Mouse (Mus musculus) forebrain, embryonic 14.5 days (tissue): ENCODE data around the gene Sh3rf3. TPM values are rescaled to one million over a fixed set of nuclear protein-coding genes. Genes with fewer than 3 reads are reported as not detected.

Experiments
- ATAC-seq: fragments of 200-750 bp; cut with Nextera tagmentation; 2 replicates; pipeline ENCODE4 v1.8.0; 2017; ENCODE audit warnings: mild to moderate bottlenecking, moderate library complexity
- DNase-seq: peaks from one replicate; pipeline ENCODE4 v3.0.0-alpha.2; 2015; ENCODE audit warnings: low spot score
- H3K27ac ChIP-seq: fragments of 300-500 bp; sonication (generic); 2 replicates; pipeline ENCODE4 v1.5.1; 2014; ENCODE audit warnings: low read depth, mild to moderate bottlenecking, control low read depth, low read length, moderate library complexity
- H3K27me3 ChIP-seq: fragments of 300-500 bp; sonication (generic); replicated peaks from 2 replicates; pipeline ENCODE4 v1.6.1; 2014; ENCODE audit warnings: low read length, control low read depth, mixed read lengths; ENCODE audit not compliant: control insufficient read depth, insufficient read depth
- H3K36me3 ChIP-seq: fragments of 300-500 bp; sonication (generic); 2 replicates; pipeline ENCODE4 v1.6.1; 2014; ENCODE audit warnings: low read length, control low read depth; ENCODE audit not compliant: control insufficient read depth, insufficient read depth
- H3K4me1 ChIP-seq: fragments of 300-500 bp; sonication (generic); 2 replicates; pipeline ENCODE4 v1.6.1; 2014; ENCODE audit warnings: antibody characterized with exemption, low read length, control low read depth; ENCODE audit not compliant: control insufficient read depth, insufficient read depth
- H3K4me2 ChIP-seq: fragments of 300-500 bp; sonication (generic); 2 replicates; pipeline ENCODE4 v1.6.1; 2014; ENCODE audit warnings: mild to moderate bottlenecking, control low read depth, low read length
- H3K4me3 ChIP-seq: fragments of 300-500 bp; sonication (generic); 2 replicates; pipeline ENCODE4 v1.5.1; 2014; ENCODE audit warnings: low read depth, low read length, control low read depth
- H3K9ac ChIP-seq: fragments of 300-500 bp; sonication (generic); 2 replicates; pipeline ENCODE4 v1.6.1; 2014; ENCODE audit warnings: mild to moderate bottlenecking, low read length, control low read depth, moderate library complexity
- H3K9me3 ChIP-seq: fragments of 300-500 bp; sonication (generic); replicated peaks from 2 replicates; pipeline ENCODE4 v1.6.1; 2016; ENCODE audit warnings: low read length, control low read depth, mixed read lengths; ENCODE audit not compliant: control insufficient read depth
- WGBS: fragments of 180-500 bp; shearing (Covaris S2); extraction: QIAGEN DNeasy Blood & Tissue Kit; methylation state at CpG from one replicate; pipeline ENCODE4 v1.1.7; 2014; 5-methylcytosine and 5-hydroxymethylcytosine counted together
- polyA plus RNA-seq: library from polyadenylated mRNA; unstranded; fragments of >200 nt; fragmentation: Nextera tagmentation; extraction: Ambion mirVana; gene quantifications from 2 replicates; pipeline ENCODE4 v1.2.1, GENCODE M21; 2014

The Sh3rf3 gene
- polyA plus RNA-seq, 1 experiment from 2014 or later: 5.8 TPM

GRCm38 (mm10) chr10:59011415-59011814 is 198.3 kb downstream of the Sh3rf3 start:
- H3K36me3 ChIP-seq: no peaks in the 10 kb centered on the region
- 87% methylated on average over 7 of the region's 7 CpGs for WGBS
- H3K4me1 ChIP-seq: no peaks in the 10 kb centered on the region
- no peak overlapping the region for H3K27ac ChIP-seq
- H3K9me3 ChIP-seq: no peaks in the 10 kb centered on the region
- no peak overlapping the region for H3K4me2 ChIP-seq
- DNase-seq (peak; percentile 6), ATAC-seq (no peak)
- H3K27me3 ChIP-seq: no peaks in the 10 kb centered on the region
- H3K4me3 ChIP-seq: no peak overlapping the region
- no peak overlapping the region for H3K9ac ChIP-seq

- WGBS: 53% methylated on average over 9 of the region's 9 CpGs
- Histone ChIP-seq H3K4me1 (no peaks in the 10 kb centered on the region), H3K9me3 (peaks cover 6% of the 10 kb centered on the region; the same call in 1 of the 2 replicates), H3K4me3 (no peak overlapping the region), H3K9ac (no peak overlapping the region), H3K27ac (peak overlapping the region; percentile 27; the same call in 1 of the 2 replicates), H3K27me3 (no peaks in the 10 kb centered on the region), H3K4me2 (no peak overlapping the region), H3K36me3 (no peaks in the 10 kb centered on the region)
- peak; percentile 54 for DNase-seq
- ATAC-seq: peak; percentile 81
These were observed 200.5 kb downstream of the Sh3rf3 start for GRCm38 (mm10) chr10:59013618-59014017.

DNA sequence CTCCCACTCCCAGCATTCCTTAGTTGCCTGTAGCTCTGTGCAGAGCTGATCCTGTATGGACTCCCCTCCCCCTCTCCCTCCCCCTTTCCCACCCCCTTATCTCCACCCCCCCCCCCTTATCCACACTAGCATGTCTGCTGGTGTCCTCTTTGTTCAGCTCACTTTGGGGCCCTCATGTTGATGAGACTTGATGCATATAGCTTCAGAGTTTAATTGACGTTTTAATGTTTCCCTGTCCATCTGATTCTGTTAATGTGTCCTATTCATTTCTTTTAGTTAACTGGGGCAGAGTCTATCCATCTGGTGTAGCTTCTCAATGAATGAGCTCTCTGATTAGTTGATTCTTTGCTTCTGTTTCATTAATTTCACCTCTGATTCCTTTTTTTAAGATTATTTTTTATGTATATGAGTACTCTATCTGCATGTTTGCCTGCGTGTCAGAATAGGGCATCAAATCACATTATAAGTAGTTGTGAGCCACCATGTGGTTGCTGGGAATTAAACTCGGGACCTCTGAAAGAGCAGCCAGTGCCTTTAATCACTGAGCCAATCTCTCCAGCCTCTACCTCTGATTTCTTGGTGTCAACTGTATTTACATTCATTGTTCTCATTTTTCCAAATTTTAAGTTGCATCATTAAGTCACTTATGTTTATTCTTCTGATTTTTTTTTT is 206.3 kb downstream of the Sh3rf3 start:
- H3K27me3 ChIP-seq: no peaks in the 10 kb centered on the region
- H3K4me1 ChIP-seq: no peaks in the 10 kb centered on the region
- peaks cover 6% of the 10 kb centered on the region; the same call in 1 of the 2 replicates for H3K9me3 ChIP-seq
- peak; percentile 72 for ATAC-seq
- H3K9ac ChIP-seq: no peak overlapping the region
- DNase-seq: peak; percentile 46
- no peak overlapping the region for H3K4me2 ChIP-seq
- H3K27ac ChIP-seq: no peak overlapping the region
- H3K36me3 ChIP-seq: no peaks in the 10 kb centered on the region
- H3K4me3 ChIP-seq: no peak overlapping the region
- 37% methylated on average over 3 of the region's 3 CpGs for WGBS

DNA sequence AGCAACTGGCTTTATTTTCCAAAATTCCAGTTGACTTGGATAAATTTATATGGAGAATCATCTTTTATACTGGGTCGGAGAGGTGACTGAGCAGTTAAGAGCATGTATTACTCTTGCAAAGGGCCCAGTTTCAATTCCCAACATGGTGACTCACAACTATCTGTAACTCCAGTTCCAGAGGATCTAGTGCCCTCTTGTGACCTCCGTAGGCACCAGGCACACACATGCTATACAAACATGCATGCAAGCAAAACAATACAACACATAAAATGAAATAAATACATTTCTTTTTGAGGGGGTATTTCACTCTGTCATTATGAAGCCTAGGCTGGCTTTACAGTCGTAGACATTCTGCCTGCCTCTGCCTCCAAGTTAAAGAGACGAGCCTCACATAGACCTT is 237.3 kb downstream of the Sh3rf3 start:
- Histone ChIP-seq H3K27ac (no peak overlapping the region), H3K4me1 (no peaks in the 10 kb centered on the region), H3K27me3 (no peaks in the 10 kb centered on the region), H3K9me3 (0 out of 2 replicates have a peak, but pooled peaks cover 3% of the 10 kb centered on the region), H3K36me3 (0 out of 2 replicates have a peak, but pooled peaks cover 3% of the 10 kb centered on the region), H3K4me2 (no peak overlapping the region), H3K4me3 (no peak overlapping the region), H3K9ac (no peak overlapping the region)
- 87% methylated on average over 4 of the region's 4 CpGs for WGBS
- ATAC-seq (no peak), DNase-seq (no peak)

DNA sequence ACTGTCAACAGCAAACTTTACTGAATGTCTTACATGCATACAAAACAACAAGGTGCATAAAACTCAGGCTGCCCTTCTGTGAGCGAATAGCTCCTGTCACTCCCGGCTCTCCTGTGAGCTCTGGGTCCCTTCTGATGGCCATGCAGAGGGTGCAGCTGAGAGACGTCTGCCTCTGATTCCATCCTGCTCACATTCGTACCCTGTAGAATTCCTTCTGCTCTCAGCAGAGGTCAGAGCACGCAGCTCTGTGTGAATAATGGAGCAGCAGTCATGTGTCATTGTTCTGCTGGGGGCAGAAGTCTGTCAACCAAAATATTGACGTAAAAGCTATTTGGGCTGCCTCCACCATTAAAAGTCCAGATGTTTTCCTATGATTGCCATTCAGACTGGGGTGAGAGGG is 243.1 kb downstream of the Sh3rf3 start:
- H3K4me1 ChIP-seq: no peaks in the 10 kb centered on the region
- H3K9ac ChIP-seq: no peak overlapping the region

DNA sequence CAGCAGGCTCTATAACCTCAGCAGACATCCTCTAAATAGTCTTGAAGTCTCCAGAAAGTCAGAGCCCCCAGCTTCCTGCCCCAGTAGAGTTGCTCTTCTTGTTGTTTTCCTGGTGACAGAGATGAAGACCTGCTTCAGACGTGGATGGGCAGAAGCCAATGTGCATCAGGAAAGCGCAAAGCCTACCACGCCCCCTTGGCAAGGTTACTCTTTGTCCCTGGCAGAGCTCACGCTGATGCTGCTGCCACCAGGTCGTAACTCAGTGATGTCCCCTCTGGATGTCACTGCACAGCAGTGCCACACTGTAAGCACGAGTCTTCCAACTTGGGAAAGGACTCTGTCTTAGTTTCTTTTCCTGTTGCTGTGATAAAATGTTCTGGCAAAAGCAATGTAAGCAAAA is 253.6 kb downstream of the Sh3rf3 start:
- no peak overlapping the region for H3K4me2 ChIP-seq
- H3K36me3 ChIP-seq: no peaks in the 10 kb centered on the region
- H3K9me3 ChIP-seq: no peaks in the 10 kb centered on the region
- no peaks in the 10 kb centered on the region for H3K4me1 ChIP-seq
- H3K4me3 ChIP-seq: no peak overlapping the region
- DNase-seq (no peak), ATAC-seq (no peak)
- H3K27me3 ChIP-seq: no peaks in the 10 kb centered on the region
- no peak overlapping the region for H3K9ac ChIP-seq
- WGBS: 77% methylated on average over 6 of the region's 6 CpGs
- H3K27ac ChIP-seq: no peak overlapping the region

More for the DNA sequence above, 243.1 kb downstream of the Sh3rf3 start:
- no peak overlapping the region for H3K4me2 ChIP-seq
- no peak overlapping the region for H3K4me3 ChIP-seq
- WGBS: 64% methylated on average over 6 of the region's 6 CpGs
- ATAC-seq: 0 out of 2 replicates have a peak, but pooled peaks have one; percentile 42
- H3K9me3 ChIP-seq: no peaks in the 10 kb centered on the region
- DNase-seq: peak; percentile 10
- H3K27ac ChIP-seq: no peak overlapping the region
- H3K27me3 ChIP-seq: no peaks in the 10 kb centered on the region
- H3K36me3 ChIP-seq: no peaks in the 10 kb centered on the region

DNA sequence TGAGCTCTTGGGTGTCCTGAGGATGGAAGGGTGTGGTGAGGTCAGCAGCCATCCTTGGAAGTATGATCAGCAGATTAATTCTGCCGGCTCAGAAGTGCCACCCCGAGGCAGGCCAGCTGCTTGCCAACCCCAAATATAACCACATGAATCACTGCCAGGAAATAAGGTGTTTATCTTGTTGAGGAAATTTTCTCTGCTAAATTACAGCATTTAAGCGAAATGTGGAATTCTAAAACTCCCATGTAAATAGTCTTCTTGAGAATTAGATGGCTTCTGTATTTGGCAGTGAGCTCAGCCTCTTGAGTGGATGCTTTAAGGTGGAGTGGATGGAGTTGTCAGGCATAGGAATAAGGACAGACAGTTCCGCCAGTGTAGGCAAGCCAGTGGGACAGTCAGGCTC is 259.7 kb downstream of the Sh3rf3 start:
- Histone ChIP-seq H3K9ac (no peak overlapping the region), H3K4me1 (no peaks in the 10 kb centered on the region; the same call in 1 of the 2 replicates), H3K36me3 (no peaks in the 10 kb centered on the region), H3K4me3 (no peak overlapping the region), H3K4me2 (no peak overlapping the region), H3K27ac (no peak overlapping the region), H3K27me3 (no peaks in the 10 kb centered on the region), H3K9me3 (no peaks in the 10 kb centered on the region)
- ATAC-seq (no peak), DNase-seq (no peak)
- WGBS: 79% methylated on average over 4 of the region's 4 CpGs

- H3K4me2 ChIP-seq: no peak overlapping the region
- peaks cover 5% of the 10 kb centered on the region for H3K4me1 ChIP-seq
- H3K27ac ChIP-seq: no peak overlapping the region
- 94% methylated on average over 10 of the region's 10 CpGs for WGBS
- H3K27me3 ChIP-seq: no peaks in the 10 kb centered on the region
- H3K4me3 ChIP-seq: no peak overlapping the region
- no peak for ATAC-seq
- no peaks in the 10 kb centered on the region for H3K36me3 ChIP-seq
- H3K9me3 ChIP-seq: no peaks in the 10 kb centered on the region
- H3K9ac ChIP-seq: no peak overlapping the region
- no peak for DNase-seq
These were observed 263.5 kb downstream of the Sh3rf3 start for GRCm38 (mm10) chr10:59076681-59077080.

- H3K4me2 ChIP-seq: no peak overlapping the region
- peaks cover 5% of the 10 kb centered on the region for H3K4me1 ChIP-seq
- H3K27me3 ChIP-seq: no peaks in the 10 kb centered on the region
- DNase-seq (peak; percentile 51), ATAC-seq (peak; percentile 38; the same call in 1 of the 2 replicates)
- H3K36me3 ChIP-seq: no peaks in the 10 kb centered on the region
- H3K4me3 ChIP-seq: no peak overlapping the region
- whole genome bisulfite sequencing: 57% methylated on average over 10 of the region's 10 CpGs
- no peak overlapping the region; the same call in 1 of the 2 replicates for H3K27ac ChIP-seq
- H3K9me3 ChIP-seq: no peaks in the 10 kb centered on the region
- H3K9ac ChIP-seq: no peak overlapping the region
These were observed 264.8 kb downstream of the Sh3rf3 start for GRCm38 (mm10) chr10:59077909-59078308.
